Mouse (Mus musculus) lung, postnatal 0 days (tissue): ENCODE measurements around the gene Diaph2. TPM values are rescaled to one million over a fixed set of nuclear protein-coding genes. Genes with fewer than 3 reads are reported as not detected.
"Not testable (repeated sequence)": the region's sequence is repeated elsewhere in the genome, so short reads cannot be mapped to it uniquely, and the experiment has no call there.

Experiments
- ATAC-seq: fragments of 200-750 bp; cut with Nextera tagmentation; 2 replicates; pipeline ENCODE4 v1.8.0; 2017; ENCODE audit warnings: moderate library complexity
- DNase-seq: peaks from one replicate; pipeline ENCODE4 v3.0.0-alpha.2; 2016; ENCODE audit warnings: low spot score
- H3K27ac ChIP-seq: fragments of 300-500 bp; sonication (generic); 2 replicates; pipeline ENCODE4 v1.5.1; 2014; ENCODE audit warnings: antibody characterized with exemption, mild to moderate bottlenecking, low read length, mixed read lengths
- H3K27me3 ChIP-seq: fragments of 300-500 bp; sonication (generic); replicated peaks from 2 replicates; pipeline ENCODE4 v1.6.1; 2014; ENCODE audit warnings: low read length, mixed read lengths; ENCODE audit not compliant: insufficient read depth
- H3K36me3 ChIP-seq: fragments of 300-500 bp; sonication (generic); 2 replicates; pipeline ENCODE4 v1.6.1; 2014; ENCODE audit warnings: low read length, mixed read lengths; ENCODE audit not compliant: insufficient read depth
- H3K4me1 ChIP-seq: fragments of 300-500 bp; sonication (generic); 2 replicates; pipeline ENCODE4 v1.6.1; 2014; ENCODE audit warnings: antibody characterized with exemption, low read depth, low read length, mixed read lengths; ENCODE audit not compliant: insufficient read depth
- H3K4me2 ChIP-seq: fragments of 300-500 bp; sonication (generic); replicated peaks from 2 replicates; pipeline ENCODE4 v1.6.1; 2014; ENCODE audit warnings: low read depth, mild to moderate bottlenecking, low read length, moderate library complexity, mixed read lengths
- H3K4me3 ChIP-seq: fragments of 300-500 bp; sonication (generic); 2 replicates; pipeline ENCODE4 v1.5.1; 2014; ENCODE audit warnings: low read depth, low read length
- H3K9ac ChIP-seq: fragments of 300-500 bp; sonication (generic); replicated peaks from 2 replicates; pipeline ENCODE4 v1.6.1; 2014; ENCODE audit warnings: low read depth, mild to moderate bottlenecking
- H3K9me3 ChIP-seq: fragments of 300-500 bp; sonication (generic); 2 replicates; pipeline ENCODE4 v1.6.1; 2016; ENCODE audit warnings: low read length, mixed read lengths
- CTCF ChIP-seq: IDR thresholded peaks from 2 replicates; pipeline ENCODE4 v1.5.1; 2016; ENCODE audit warnings: antibody characterized with exemption, mild to moderate bottlenecking
- EP300 ChIP-seq: IDR thresholded peaks from 2 replicates; pipeline ENCODE4 v1.6.1; 2016; ENCODE audit warnings: antibody characterized with exemption, mild to moderate bottlenecking, control low read depth
- WGBS: fragments of 180-500 bp; shearing (Covaris S2); extraction: QIAGEN DNeasy Blood & Tissue Kit; methylation state at CpG from one replicate; pipeline ENCODE4 v1.1.7; 2014; 5-methylcytosine and 5-hydroxymethylcytosine counted together
- polyA plus RNA-seq: library from polyadenylated mRNA; unstranded; fragments of >200 nt; fragmentation: Nextera tagmentation; extraction: Ambion mirVana; gene quantifications from 2 replicates; pipeline ENCODE4 v1.2.1, GENCODE M21; 2015

Diaph2 gene
- polyA plus RNA-seq, 1 experiment from 2014 or later, result 7.5 TPM

- no peak overlapping the region for H3K27ac ChIP-seq
- no peak overlapping the region for H3K4me2 ChIP-seq
- no peak overlapping the region for H3K4me3 ChIP-seq
- no peak for TF ChIP-seq EP300
- no peak for TF ChIP-seq CTCF
- WGBS, result 47% methylated on average over 1 of the region's 1 CpGs
- DNase-seq, result no peak
- H3K4me1 ChIP-seq, result no peaks in the 10 kb centered on the region
- ATAC-seq, result no peak
- H3K9ac ChIP-seq, result no peak overlapping the region
- H3K27me3 ChIP-seq, result no peaks in the 10 kb centered on the region
- H3K36me3 ChIP-seq, result no peaks in the 10 kb centered on the region
- no peaks in the 10 kb centered on the region for H3K9me3 ChIP-seq
Observed at GRCm38 (mm10) chrX:130187891-130188290, 438.3 kb downstream of the Diaph2 start.

- Histone ChIP-seq H3K9me3 (no peaks in the 10 kb centered on the region), H3K27me3 (no peaks in the 10 kb centered on the region), H3K4me3 (no peak overlapping the region), H3K27ac (no peak overlapping the region), H3K4me2 (no peak overlapping the region), H3K36me3 (no peaks in the 10 kb centered on the region), H3K4me1 (no peaks in the 10 kb centered on the region), H3K9ac (no peak overlapping the region)
- DNase-seq (no peak), ATAC-seq (no peak)
- TF ChIP-seq CTCF (no peak), EP300 (no peak)
- WGBS, result 77% methylated on average over 2 of the region's 2 CpGs
Observed at GRCm38 (mm10) chrX:130188449-130188848, 438.9 kb downstream of the Diaph2 start.

- Histone ChIP-seq H3K27me3 (no peaks in the 10 kb centered on the region), H3K27ac (no peak overlapping the region), H3K36me3 (no peaks in the 10 kb centered on the region), H3K4me1 (no peaks in the 10 kb centered on the region), H3K9me3 (no peaks in the 10 kb centered on the region), H3K9ac (no peak overlapping the region), H3K4me2 (no peak overlapping the region), H3K4me3 (no peak overlapping the region)
- TF ChIP-seq CTCF (no peak), EP300 (no peak)
- ATAC-seq (no peak), DNase-seq (no peak)
Observed at GRCm38 (mm10) chrX:130189250-130189649, 439.7 kb downstream of the Diaph2 start.

GRCm38 (mm10) chrX:130197412-130197811 is 447.9 kb downstream of the Diaph2 start:
- 83% methylated on average over 3 of the region's 3 CpGs for WGBS
- H3K9me3 ChIP-seq, H3K9ac ChIP-seq, H3K27ac ChIP-seq, H3K4me2 ChIP-seq, H3K27me3 ChIP-seq, H3K4me1 ChIP-seq, DNase-seq, H3K36me3 ChIP-seq, ATAC-seq, H3K4me3 ChIP-seq: not testable (repeated sequence)

- DNase-seq (no peak), ATAC-seq (no peak)
- H3K27me3 ChIP-seq, result no peaks in the 10 kb centered on the region
- H3K4me3 ChIP-seq, result no peak overlapping the region
- H3K9ac ChIP-seq, result no peak overlapping the region
- TF ChIP-seq EP300, result no peak
- no peak for TF ChIP-seq CTCF
- H3K27ac ChIP-seq, result no peak overlapping the region
- H3K9me3 ChIP-seq, result no peaks in the 10 kb centered on the region
- H3K4me2 ChIP-seq, result no peak overlapping the region
- H3K36me3 ChIP-seq, result no peaks in the 10 kb centered on the region
- H3K4me1 ChIP-seq, result no peaks in the 10 kb centered on the region
- 38% methylated on average over 2 of the region's 2 CpGs for WGBS
Observed at GRCm38 (mm10) chrX:130205243-130205642, 455.7 kb downstream of the Diaph2 start.

GRCm38 (mm10) chrX:130212227-130212626 is 462.7 kb downstream of the Diaph2 start:
- Histone ChIP-seq H3K9ac (no peak overlapping the region), H3K4me3 (no peak overlapping the region), H3K4me1 (no peaks in the 10 kb centered on the region), H3K27me3 (no peaks in the 10 kb centered on the region), H3K4me2 (no peak overlapping the region), H3K27ac (no peak overlapping the region), H3K9me3 (no peaks in the 10 kb centered on the region), H3K36me3 (no peaks in the 10 kb centered on the region)
- ATAC-seq (no peak), DNase-seq (no peak)
- TF ChIP-seq CTCF (no peak), EP300 (no peak)
- WGBS, result 80% methylated on average over 4 of the region's 4 CpGs

GRCm38 (mm10) chrX:130212759-130213158 is 463.2 kb downstream of the Diaph2 start:
- DNase-seq, result no peak
- no peaks in the 10 kb centered on the region for H3K4me1 ChIP-seq
- no peaks in the 10 kb centered on the region for H3K27me3 ChIP-seq
- H3K9ac ChIP-seq, result no peak overlapping the region
- WGBS, result 56% methylated on average over 4 of the region's 4 CpGs
- no peak overlapping the region for H3K4me2 ChIP-seq
- H3K27ac ChIP-seq, result no peak overlapping the region
- no peak overlapping the region for H3K4me3 ChIP-seq
- H3K9me3 ChIP-seq, result no peaks in the 10 kb centered on the region
- TF ChIP-seq CTCF (no peak), EP300 (no peak)
- no peak for ATAC-seq
- H3K36me3 ChIP-seq, result no peaks in the 10 kb centered on the region
